Mouse (Mus musculus): ENCODE data around the gene Cox5a. TPM values are rescaled to one million over a fixed set of nuclear protein-coding genes. Genes with fewer than 3 reads are reported as not detected.

Cox5a gene
- polyA plus RNA-seq, 1 experiment from 2014 or later, result 1,314 TPM

GRCm38 (mm10) chr9:57562896-57563372, 41.9 kb downstream of the Cox5a start:
- Histone ChIP-seq H3K27ac (peak overlapping the region; percentile 70), H3K4me2 (ENCODE audit: low read length) (peak overlapping the region; percentile 73), H3K4me1 (replicated peaks; ENCODE audit: insufficient read depth, low read length) (peaks cover 37% of the 10 kb centered on the region), H3K27me3 (ENCODE audit: insufficient read depth, low read length) (no peaks in the 10 kb centered on the region), H3K9me3 (replicated peaks; ENCODE audit: low read length) (no peaks in the 10 kb centered on the region), H3K36me3 (ENCODE audit: insufficient read depth, low read length) (0 out of 2 replicates have a peak, but pooled peaks cover under 1% of the 10 kb centered on the region), H3K4me3 (replicated peaks; ENCODE audit: low read depth, low read length) (no peak overlapping the region), H3K9ac (ENCODE audit: low read depth, low read length) (no peak overlapping the region)
- 29% methylated on average over 4 of the region's 4 CpGs for WGBS
- TF ChIP-seq CTCF (IDR thresholded peaks at IDR 0.05; ENCODE audit: low read depth), result no peak
- DNase-seq (ENCODE audit: low spot score) (peak; percentile 82), ATAC-seq (replicated peaks; ENCODE audit: low FRiP score, low read depth) (no peak)

- H3K4me1 ChIP-seq (replicated peaks; ENCODE audit: insufficient read depth, low read length), result peaks cover 37% of the 10 kb centered on the region
Observed at GRCm38 (mm10) chr9:57564609-57565008, 43.5 kb downstream of the Cox5a start.

DNA sequence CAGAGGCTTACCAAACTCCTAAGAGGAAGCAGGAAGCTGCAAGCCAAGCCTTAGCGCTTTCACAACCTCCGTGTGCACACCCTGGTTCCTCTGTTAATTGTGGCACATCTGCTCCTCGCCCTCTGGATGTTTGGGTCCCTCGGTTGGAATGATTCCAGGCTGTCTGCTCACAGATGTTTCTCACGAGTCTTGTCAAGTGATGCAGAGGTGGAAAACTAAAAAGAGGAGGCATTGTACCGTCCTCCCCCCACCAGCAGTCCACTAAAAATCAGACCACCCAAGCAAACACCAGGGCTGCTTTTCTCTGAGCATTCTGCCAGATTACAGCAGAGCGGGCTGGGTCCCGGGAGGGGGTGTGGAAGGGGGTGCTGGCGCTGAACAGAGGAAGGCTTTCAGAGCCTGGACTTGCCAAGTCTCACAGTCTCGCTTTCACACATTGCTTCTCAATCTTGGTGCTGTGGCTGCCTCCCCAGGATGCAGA, 44.7 kb downstream of the Cox5a start:
- no peak overlapping the region for H3K4me3 ChIP-seq (replicated peaks; ENCODE audit: low read depth, low read length)
- no peak for TF ChIP-seq CTCF (IDR thresholded peaks at IDR 0.05; ENCODE audit: low read depth)
- H3K9ac ChIP-seq (ENCODE audit: low read depth, low read length), result no peak overlapping the region
- DNase-seq (ENCODE audit: low spot score) (peak; percentile 28), ATAC-seq (replicated peaks; ENCODE audit: low FRiP score, low read depth) (no peak)
- peak overlapping the region; percentile 70 for H3K27ac ChIP-seq
- H3K9me3 ChIP-seq (replicated peaks; ENCODE audit: low read length), result no peaks in the 10 kb centered on the region
- H3K4me1 ChIP-seq (replicated peaks; ENCODE audit: insufficient read depth, low read length), result peaks cover 34% of the 10 kb centered on the region
- H3K36me3 ChIP-seq (ENCODE audit: insufficient read depth, low read length), result 0 out of 2 replicates have a peak, but pooled peaks cover 13% of the 10 kb centered on the region
- H3K27me3 ChIP-seq (ENCODE audit: insufficient read depth, low read length), result no peaks in the 10 kb centered on the region
- H3K4me2 ChIP-seq (ENCODE audit: low read length), result no peak overlapping the region
- 26% methylated on average over 10 of the region's 10 CpGs for WGBS

More at GRCm38 (mm10) chr9:57564609-57565008, 43.5 kb downstream of the Cox5a start:
- Histone ChIP-seq H3K9me3 (replicated peaks; ENCODE audit: low read length) (no peaks in the 10 kb centered on the region), H3K36me3 (ENCODE audit: insufficient read depth, low read length) (0 out of 2 replicates have a peak, but pooled peaks cover 11% of the 10 kb centered on the region), H3K27ac (peak overlapping the region; percentile 70), H3K27me3 (ENCODE audit: insufficient read depth, low read length) (no peaks in the 10 kb centered on the region), H3K4me3 (replicated peaks; ENCODE audit: low read depth, low read length) (no peak overlapping the region), H3K4me2 (ENCODE audit: low read length) (no peak overlapping the region), H3K9ac (ENCODE audit: low read depth, low read length) (no peak overlapping the region)
- no peak for ATAC-seq (replicated peaks; ENCODE audit: low FRiP score, low read depth)
- DNase-seq (ENCODE audit: low spot score), result peak; percentile 61
- TF ChIP-seq CTCF (IDR thresholded peaks at IDR 0.05; ENCODE audit: low read depth), result no peak
- WGBS, result 42% methylated on average over 6 of the region's 6 CpGs

- H3K9ac ChIP-seq (ENCODE audit: low read depth, low read length), result no peak overlapping the region
- DNase-seq (ENCODE audit: low spot score) (peak; percentile 45), ATAC-seq (replicated peaks; ENCODE audit: low FRiP score, low read depth) (peak; percentile 77)
- WGBS, result 45% methylated on average over 8 of the region's 8 CpGs
- H3K9me3 ChIP-seq (replicated peaks; ENCODE audit: low read length), result no peaks in the 10 kb centered on the region
- H3K36me3 ChIP-seq (ENCODE audit: insufficient read depth, low read length), result peaks cover 18% of the 10 kb centered on the region; the same call in 1 of the 2 replicates
- H3K27me3 ChIP-seq (ENCODE audit: insufficient read depth, low read length), result no peaks in the 10 kb centered on the region
- TF ChIP-seq CTCF (IDR thresholded peaks at IDR 0.05; ENCODE audit: low read depth), result peak; percentile 77
- no peak overlapping the region for H3K4me3 ChIP-seq (replicated peaks; ENCODE audit: low read depth, low read length)
- H3K27ac ChIP-seq, result 0 out of 2 replicates have a peak overlapping the region, but pooled peaks have one; percentile 70
- H3K4me2 ChIP-seq (ENCODE audit: low read length), result no peak overlapping the region
- H3K4me1 ChIP-seq (replicated peaks; ENCODE audit: insufficient read depth, low read length), result peaks cover 31% of the 10 kb centered on the region
Observed at GRCm38 (mm10) chr9:57566846-57567245, 45.8 kb downstream of the Cox5a start.

DNA sequence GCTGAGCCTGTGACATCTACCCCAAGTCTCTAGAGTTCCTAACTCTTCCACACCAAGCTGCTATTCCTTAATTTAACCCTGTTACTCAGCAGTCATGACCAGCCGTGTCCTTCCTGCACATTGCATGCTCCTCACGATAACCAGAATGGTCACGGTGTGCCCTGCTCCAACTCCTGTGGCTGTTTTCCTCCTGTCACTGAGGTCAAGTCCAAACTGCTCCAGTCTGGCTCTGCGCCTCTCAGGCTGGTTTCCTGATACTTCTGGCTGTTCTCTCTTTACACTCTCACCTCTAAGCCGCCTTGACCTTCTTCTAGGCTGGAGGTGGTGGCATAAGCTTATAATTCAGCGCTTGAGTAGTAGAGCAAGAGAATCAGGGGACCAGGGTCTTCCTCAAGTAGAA, 47.4 kb downstream of the Cox5a start:
- no peak for TF ChIP-seq CTCF (IDR thresholded peaks at IDR 0.05; ENCODE audit: low read depth)
- Histone ChIP-seq H3K4me2 (ENCODE audit: low read length) (no peak overlapping the region), H3K4me3 (replicated peaks; ENCODE audit: low read depth, low read length) (no peak overlapping the region), H3K9me3 (replicated peaks; ENCODE audit: low read length) (no peaks in the 10 kb centered on the region), H3K9ac (ENCODE audit: low read depth, low read length) (no peak overlapping the region), H3K27me3 (ENCODE audit: insufficient read depth, low read length) (no peaks in the 10 kb centered on the region), H3K4me1 (replicated peaks; ENCODE audit: insufficient read depth, low read length) (peaks cover 15% of the 10 kb centered on the region), H3K27ac (no peak overlapping the region), H3K36me3 (ENCODE audit: insufficient read depth, low read length) (peaks cover 22% of the 10 kb centered on the region; the same call in 1 of the 2 replicates)
- DNase-seq (ENCODE audit: low spot score) (no peak), ATAC-seq (replicated peaks; ENCODE audit: low FRiP score, low read depth) (no peak)
- WGBS, result 86% methylated on average over 6 of the region's 6 CpGs

- no peak for TF ChIP-seq CTCF (IDR thresholded peaks at IDR 0.05; ENCODE audit: low read depth)
- H3K9me3 ChIP-seq (replicated peaks; ENCODE audit: low read length), result no peaks in the 10 kb centered on the region
- H3K9ac ChIP-seq (ENCODE audit: low read depth, low read length), result no peak overlapping the region
- ATAC-seq (replicated peaks; ENCODE audit: low FRiP score, low read depth) (no peak), DNase-seq (ENCODE audit: low spot score) (no peak)
- no peaks in the 10 kb centered on the region for H3K4me1 ChIP-seq (replicated peaks; ENCODE audit: insufficient read depth, low read length)
- H3K27ac ChIP-seq, result no peak overlapping the region
- no peaks in the 10 kb centered on the region for H3K27me3 ChIP-seq (ENCODE audit: insufficient read depth, low read length)
- no peak overlapping the region for H3K4me2 ChIP-seq (ENCODE audit: low read length)
- no peak overlapping the region for H3K4me3 ChIP-seq (replicated peaks; ENCODE audit: low read depth, low read length)
- peaks cover 32% of the 10 kb centered on the region for H3K36me3 ChIP-seq (ENCODE audit: insufficient read depth, low read length)
Observed at GRCm38 (mm10) chr9:57574397-57574796, 53.3 kb downstream of the Cox5a start.
